Mouse (Mus musculus) embryonic fibroblast, embryonic 13.5 days (primary cell): ENCODE results near the gene Ldhc.

Experiments
- CTCF ChIP-seq: IDR thresholded peaks from 2 replicates; pipeline ENCODE4 v1.5.1; 2011; ENCODE audit warnings: mild to moderate bottlenecking, control low read depth, low read length, moderate library complexity, borderline replicate concordance; ENCODE audit not compliant: insufficient read depth
- POLR2A ChIP-seq: IDR thresholded peaks from 2 replicates; pipeline ENCODE4 v1.6.1; 2011; ENCODE audit warnings: low read depth, mild to moderate bottlenecking, control low read depth, low read length, moderate library complexity

DNA sequence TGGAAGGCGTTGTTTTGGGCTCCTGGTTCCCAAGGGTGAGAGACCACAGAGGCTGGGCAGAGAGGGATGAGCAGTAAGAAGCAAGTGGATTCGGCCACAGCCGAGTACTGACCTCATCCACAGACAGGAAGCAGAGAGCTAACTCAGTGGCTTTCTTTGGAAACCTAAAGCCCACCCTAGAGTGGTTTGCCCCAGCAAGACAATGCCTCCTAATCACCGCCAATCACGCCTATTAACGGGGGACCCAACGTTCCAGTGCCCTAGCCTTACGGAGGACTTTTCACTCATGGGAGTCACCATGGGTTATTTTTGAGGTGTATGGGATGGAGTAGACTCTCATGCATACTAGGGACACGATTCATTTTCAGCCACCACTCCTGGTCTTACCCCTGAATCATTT is 7.6 kb upstream of the Ldhc start:
- no peak for TF ChIP-seq POLR2A
- TF ChIP-seq CTCF: no peak
